Mouse (Mus musculus): ENCODE data around the gene Runx1.

- TF ChIP-seq CTCF (IDR thresholded peaks at IDR 0.05; ENCODE audit: control insufficient read depth, insufficient read depth, insufficient replicate concordance, low read depth, low read length) = peak; percentile 22; the same call in 1 of the 2 replicates
- no peak for TF ChIP-seq POLR2A (IDR thresholded peaks at IDR 0.05; ENCODE audit: control insufficient read depth, low read depth, low read length)
These were observed 117.2 kb downstream of the Runx1 start for GRCm38 (mm10) chr16:92708718-92709117.
